Mouse (Mus musculus) kidney, adult 18-20 months (tissue): ENCODE results near the gene Tfeb.

Experiments
- DNase-seq: peaks from one replicate; pipeline ENCODE4 v3.0.0; 2021

Tfeb gene

DNA sequence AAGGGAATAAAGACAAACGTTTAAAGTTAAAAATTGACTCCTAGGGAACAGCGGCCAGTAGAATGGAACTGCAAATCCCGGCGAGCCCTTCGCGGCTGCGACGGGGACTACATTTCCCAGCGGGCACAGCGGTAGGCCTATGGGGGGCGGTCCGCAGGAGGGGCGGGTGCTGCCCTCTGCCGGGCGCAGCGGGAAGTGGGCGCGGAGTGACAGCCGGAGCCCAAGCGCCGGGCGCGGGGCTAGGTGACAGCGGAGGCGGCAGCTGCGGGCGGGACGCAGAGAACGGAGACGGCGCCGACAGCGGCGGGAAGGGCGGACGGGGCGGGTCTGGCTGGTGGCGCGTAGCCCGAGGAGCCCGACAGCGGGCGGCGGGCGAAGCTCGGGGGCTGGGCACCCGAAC is at the start of gene Tfeb:
Gene Tfeb (plus strand): TSS at position 175 of the 400 bp plus-strand sequence.
- peak; percentile 98 for DNase-seq

- peak; percentile 95 for DNase-seq
Observed at GRCm38 (mm10) chr17:47687409-47688343, 49.2 kb upstream of the Tfeb start.

- DNase-seq: no peak
Observed at GRCm38 (mm10) chr17:47688344-47688607, 48.6 kb upstream of the Tfeb start, which contains the start of gene Tomm6. Gene Tomm6 (minus strand): TSS chr17:47688386.

- DNase-seq: peak; percentile 59
Observed at GRCm38 (mm10) chr17:47688608-47689575, 47.9 kb upstream of the Tfeb start, which contains the start of gene Frs3. Gene Frs3 (plus strand): TSS chr17:47689030.

DNA sequence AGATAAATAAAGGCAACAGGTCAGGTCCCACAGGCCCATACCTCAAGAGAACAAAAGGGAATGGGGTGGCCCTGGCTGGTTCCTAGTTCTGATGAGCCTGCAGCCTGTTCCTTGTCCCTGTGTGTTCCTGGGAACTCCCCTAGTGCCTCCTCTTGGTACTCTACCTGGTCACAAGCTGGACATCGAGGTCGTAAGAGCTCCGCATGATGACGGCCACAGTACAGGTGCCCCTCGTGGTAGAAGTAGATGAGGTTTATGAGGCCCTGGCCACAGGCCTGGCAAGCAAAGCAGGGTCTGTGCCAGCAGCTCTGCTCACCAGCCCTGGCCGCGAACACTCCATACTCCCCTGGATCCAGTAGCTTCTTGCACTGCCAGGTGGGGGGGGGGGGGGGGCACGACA is 46.9 kb upstream of the Tfeb start:
- DNase-seq: no peak

DNA sequence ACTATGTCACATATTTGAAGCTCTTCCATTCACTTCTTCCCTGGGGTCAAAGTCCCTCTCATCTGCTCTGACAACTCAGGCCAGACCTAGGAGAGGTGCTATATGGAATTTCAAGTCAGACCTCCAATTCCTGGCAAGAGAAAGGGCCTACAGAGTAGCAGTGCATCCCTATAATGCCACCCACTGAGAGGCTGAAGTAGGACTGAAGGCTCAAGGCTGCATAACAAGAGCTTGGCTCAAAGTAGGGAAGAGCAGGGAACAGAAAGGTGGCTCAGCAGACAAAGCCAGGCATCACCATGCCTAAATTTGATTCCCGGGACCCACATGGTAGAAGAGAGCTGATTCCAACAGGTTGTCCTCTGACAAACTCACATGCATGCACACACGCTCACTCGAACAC is 45.2 kb upstream of the Tfeb start:
- no peak for DNase-seq

GRCm38 (mm10) chr17:47693671-47694441 is 43.0 kb upstream of the Tfeb start:
- DNase-seq: no peak

DNA sequence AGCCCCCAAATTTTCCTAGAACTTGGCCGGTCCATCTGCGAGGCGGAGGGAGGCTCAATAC is 42.6 kb upstream of the Tfeb start, which contains the start of gene Gm21981:
Gene Gm21981 (minus strand): TSS at position 14 of the 61 bp plus-strand sequence.
- no peak for DNase-seq

DNA sequence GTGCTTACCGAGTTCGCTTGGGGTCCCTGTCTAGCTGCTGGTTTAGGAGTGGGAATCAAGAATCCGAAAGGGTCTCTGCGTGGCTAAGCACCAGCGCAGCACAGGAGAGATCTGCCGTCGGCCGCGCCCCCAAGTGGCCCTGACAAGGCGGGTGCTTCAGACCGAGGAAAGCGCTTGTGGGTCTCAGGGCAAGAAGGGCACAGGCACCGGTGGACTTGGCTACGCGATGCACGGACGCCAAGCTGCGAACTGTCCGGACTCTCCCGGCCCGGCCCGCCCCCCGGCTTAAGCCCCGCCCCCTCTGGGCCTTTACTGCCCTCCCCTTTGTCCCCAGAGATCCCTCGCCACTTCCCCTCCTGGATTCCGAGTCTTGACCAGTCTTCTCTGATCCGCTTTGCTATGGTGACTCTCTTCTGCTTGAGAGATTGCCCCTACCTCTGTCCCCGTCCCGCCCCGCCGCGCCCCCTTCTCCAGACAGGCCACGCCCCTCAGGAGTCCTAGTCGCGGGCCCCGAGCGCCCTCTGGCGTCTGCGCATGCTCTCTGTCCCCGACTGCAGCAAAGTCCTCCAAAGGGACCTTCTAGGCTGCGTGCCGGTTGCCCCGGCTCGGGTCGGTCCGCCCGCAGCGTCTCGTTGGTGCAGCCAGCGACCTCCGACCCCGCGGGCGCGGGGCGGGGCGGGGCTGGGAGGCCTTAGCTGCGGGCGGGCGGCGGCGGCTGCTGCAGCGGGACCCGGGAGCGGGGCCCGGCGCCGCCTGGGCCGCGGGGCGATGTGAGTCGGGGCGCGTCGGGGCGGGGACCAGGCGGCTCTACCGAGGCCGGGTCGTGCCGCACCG is 42.1 kb upstream of the Tfeb start, which contains the start of gene Prickle4:
Gene Prickle4 (minus strand): TSS at position 234 of the 834 bp plus-strand sequence.
- peak; percentile 97 for DNase-seq

- no peak for DNase-seq
Observed at GRCm38 (mm10) chr17:47695337-47695710, 41.5 kb upstream of the Tfeb start.

- DNase-seq: peak; percentile 69
Observed at GRCm38 (mm10) chr17:47698156-47698555, 38.7 kb upstream of the Tfeb start.

DNA sequence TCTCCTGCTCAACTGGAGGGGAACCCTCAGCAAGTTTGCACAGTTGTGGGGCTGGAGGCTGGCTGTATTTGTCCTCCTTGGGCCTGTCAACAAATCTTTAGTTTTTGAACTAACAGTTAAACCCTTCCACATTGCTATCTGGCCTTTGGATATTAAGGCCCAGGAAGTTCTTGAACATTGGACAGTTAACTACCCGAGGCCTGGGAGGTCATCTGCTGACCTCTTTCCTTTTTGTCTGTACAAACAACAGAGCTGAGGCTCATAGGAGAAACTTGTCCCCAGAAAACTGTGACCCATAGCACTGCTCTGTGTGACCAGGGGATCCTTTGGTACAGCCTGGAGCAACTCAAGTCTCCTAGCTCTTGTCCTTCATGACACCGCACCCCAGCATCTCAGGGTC is 37.8 kb upstream of the Tfeb start:
- no peak for DNase-seq

- DNase-seq: no peak
Observed at GRCm38 (mm10) chr17:47701793-47702192, 35.0 kb upstream of the Tfeb start.

DNA sequence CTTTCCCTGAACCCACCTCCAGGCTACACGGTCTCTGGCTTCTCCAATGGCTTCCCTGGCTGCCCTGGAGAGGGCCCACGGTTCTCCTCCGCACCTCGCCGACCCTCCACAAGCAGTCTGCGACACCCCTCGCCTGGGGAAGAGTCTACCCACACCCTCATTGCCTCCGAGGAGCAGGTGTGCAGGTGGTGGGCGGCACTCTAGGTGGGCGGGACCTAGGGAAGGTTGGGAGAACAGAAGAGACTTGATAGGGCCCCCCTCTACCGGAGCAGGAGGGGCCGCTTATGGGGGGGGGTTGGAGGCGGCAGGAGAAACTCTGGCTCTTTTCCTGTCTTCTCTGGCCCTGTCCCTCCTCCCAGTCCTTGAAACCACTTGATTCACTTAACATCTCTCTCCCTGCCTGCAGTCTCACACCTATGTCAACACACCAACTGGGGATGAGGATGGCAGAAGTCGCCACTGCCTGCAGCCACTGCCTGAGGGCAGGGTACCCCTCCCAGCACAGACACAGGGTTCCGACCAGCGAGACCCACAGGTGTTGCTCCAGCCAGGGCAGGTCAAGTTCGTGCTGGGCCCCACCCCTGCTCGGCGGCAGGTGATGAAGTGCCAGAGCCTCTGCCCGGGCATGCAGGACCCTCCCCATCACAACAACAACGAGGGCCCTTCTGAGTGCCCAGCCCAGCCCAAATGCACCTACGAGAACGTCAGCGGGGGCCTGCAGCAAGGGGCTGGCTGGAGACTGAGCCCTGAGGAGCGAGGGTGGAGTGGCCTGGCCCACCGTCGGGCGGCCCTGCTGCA is 34.1 kb upstream of the Tfeb start:
- DNase-seq: no peak

DNA sequence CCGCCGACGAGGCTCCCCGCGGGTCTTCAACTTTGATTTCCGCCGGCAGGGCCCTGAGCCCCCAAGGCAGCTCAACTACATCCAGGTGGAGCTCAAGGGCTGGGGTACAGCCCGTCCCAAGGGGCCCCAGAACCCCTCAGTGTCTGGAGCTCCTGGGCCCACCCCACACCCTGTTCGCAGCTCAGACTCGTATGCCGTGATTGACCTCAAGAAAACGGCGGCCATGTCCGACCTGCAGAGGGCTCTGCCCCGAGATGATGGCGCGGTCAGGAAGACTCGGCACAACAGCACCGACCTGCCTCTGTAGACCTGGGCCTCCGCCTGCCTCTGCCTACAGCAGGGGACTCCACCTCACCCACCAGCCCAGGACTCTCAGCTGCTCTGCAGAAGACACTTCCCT is 33.3 kb upstream of the Tfeb start:
- DNase-seq: no peak

- no peak for DNase-seq
Observed at GRCm38 (mm10) chr17:47704692-47705091, 32.1 kb upstream of the Tfeb start.

DNA sequence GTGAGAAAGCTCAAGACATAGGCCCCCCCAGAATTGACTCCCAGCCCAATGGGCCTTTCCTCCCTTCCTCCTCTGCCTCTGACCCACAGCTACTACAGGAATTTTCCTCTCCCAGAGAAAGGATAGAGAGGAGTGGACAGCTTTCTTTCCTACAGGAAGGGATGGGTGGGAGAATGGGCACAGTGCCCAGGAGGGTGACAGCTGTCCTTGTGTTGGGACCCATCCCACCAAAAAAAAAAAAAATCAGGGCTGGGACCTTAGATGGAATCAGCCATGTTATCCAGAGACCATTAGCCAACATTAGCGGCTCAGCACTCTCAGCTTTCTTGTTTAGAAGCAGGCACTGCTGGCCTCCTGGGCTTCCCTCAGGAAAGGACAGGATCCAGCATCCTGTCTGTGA is 30.6 kb upstream of the Tfeb start:
- DNase-seq: no peak

- DNase-seq: peak; percentile 30
Observed at GRCm38 (mm10) chr17:47707961-47708360, 28.9 kb upstream of the Tfeb start.

DNA sequence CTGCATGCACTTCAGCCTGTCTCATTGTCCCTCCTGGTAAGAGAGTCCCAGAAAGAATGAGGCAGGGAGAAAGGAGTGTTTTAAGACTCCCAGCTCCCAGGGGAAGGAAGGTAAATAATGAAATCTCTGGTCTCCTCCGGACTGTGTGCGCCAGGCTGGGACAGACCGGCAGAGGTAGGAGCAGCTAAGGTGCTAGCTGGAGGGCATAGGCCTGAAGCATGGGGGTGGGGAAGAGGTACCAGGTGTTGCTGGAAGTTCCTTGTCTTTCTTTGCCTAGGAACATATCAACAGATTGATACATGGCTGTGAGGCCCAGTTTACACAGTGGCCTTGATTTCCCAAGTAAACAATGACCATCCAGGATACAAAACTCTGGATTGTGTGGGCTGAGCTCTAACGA is 27.9 kb upstream of the Tfeb start:
- no peak for DNase-seq

GRCm38 (mm10) chr17:47710036-47710435 is 26.8 kb upstream of the Tfeb start:
- DNase-seq: no peak

GRCm38 (mm10) chr17:47711883-47712282 is 24.9 kb upstream of the Tfeb start:
- no peak for DNase-seq
